Mouse (Mus musculus): ENCODE results near the gene Fkbp5. TPM values are rescaled to one million over a fixed set of nuclear protein-coding genes. Genes with fewer than 3 reads are reported as not detected.

Fkbp5 gene
- polyA plus RNA-seq, 1 experiment from 2014 or later = 36.5 TPM

DNA sequence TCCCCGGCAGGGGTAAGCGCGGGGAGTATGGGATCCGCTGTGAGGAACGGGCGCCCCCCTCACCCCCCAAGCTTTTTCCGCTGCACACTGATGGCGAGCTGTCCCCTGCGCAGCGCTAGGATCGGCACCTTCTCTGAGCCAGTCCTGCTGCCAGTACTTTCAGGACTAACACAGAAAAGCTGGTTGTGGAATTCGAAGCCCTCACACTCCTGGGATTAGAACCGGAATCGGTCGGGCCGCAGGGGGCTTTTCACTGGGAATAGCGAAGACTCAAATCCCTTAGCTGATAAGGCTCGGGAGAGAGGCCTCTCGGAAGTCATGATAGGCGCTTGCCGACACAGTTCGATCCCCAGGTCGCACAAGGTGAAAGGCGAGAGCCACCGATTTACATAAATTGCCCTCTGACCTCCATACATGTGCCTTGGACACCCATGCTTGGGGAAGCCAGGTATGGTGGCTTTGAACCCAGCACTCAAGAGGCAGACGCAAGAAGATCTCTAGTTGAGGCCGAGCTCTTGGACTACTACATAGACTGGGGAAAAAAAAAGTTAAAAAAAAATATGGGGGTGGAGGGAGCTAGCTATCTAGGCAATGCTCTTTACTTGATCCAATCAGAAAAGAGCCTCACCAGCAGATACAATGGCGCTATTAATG is 6.2 kb upstream of the Fkbp5 start:
- WGBS = 9% methylated on average over 28 of the region's 28 CpGs
- Histone ChIP-seq H3K27me3 (no peaks in the 10 kb centered on the region), H3K9ac (peak overlapping the region; percentile 35), H3K36me3 (no peaks in the 10 kb centered on the region), H3K27ac (replicated peaks) (peak overlapping the region; percentile 97), H3K4me3 (replicated peaks) (peak overlapping the region; percentile 72), H3K4me1 (peaks cover 44% of the 10 kb centered on the region), H3K9me3 (replicated peaks) (no peaks in the 10 kb centered on the region), H3K4me2 (replicated peaks) (peak overlapping the region; percentile 96)
- peak; percentile 2; the same call in 1 of the 2 replicates for ATAC-seq (ENCODE audit: insufficient number of reproducible peaks, low FRiP score, low TSS enrichment, low read depth)

DNA sequence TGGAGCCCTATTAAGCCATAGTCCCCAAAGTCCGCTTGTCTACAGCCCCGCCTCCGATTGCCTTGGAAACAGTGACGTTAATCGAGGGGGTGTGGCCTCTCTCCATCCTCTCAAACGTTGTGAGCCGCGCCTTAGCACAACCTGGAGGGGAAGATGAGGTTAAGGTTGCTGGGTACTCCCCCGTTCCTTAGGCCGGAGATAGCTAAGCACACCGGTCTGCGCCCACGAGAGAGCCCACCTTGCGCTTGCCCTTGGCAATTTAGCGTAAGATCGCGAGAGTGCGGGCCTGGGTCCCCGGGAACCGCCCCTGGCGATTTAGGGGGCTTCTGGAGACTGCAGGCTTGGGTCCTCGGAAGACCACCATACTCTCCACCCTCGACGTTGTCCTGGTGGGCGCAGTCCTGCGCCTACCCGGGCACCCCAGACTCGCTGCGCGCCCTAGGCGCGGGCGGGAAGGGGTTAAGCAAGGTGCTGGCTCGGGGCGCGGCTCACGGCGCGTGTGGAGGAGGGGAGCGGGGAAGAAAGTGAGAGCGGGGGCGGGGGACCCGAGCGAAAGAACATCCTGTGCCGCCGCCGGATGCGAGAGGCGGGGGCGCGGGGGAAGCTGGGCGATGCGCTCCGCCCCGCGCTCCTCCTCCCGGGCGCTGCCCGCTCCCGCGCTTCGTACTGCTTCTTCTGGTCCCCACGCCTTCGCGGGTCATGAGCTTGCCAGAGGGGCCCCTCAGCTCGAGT is 5.5 kb upstream of the Fkbp5 start:
- peak; percentile 78 for ATAC-seq (ENCODE audit: insufficient number of reproducible peaks, low FRiP score, low TSS enrichment, low read depth)
- under 1% methylated on average over 62 of the region's 66 CpGs for WGBS
- peak overlapping the region; percentile 72 for H3K4me3 ChIP-seq (replicated peaks)
- H3K9me3 ChIP-seq (replicated peaks) = no peaks in the 10 kb centered on the region
- peak overlapping the region; percentile 59 for H3K9ac ChIP-seq
- peak overlapping the region; percentile 96 for H3K4me2 ChIP-seq (replicated peaks)
- H3K4me1 ChIP-seq = peaks cover 49% of the 10 kb centered on the region
- no peaks in the 10 kb centered on the region for H3K27me3 ChIP-seq
- H3K36me3 ChIP-seq = no peaks in the 10 kb centered on the region
- H3K27ac ChIP-seq (replicated peaks) = peak overlapping the region; percentile 97

DNA sequence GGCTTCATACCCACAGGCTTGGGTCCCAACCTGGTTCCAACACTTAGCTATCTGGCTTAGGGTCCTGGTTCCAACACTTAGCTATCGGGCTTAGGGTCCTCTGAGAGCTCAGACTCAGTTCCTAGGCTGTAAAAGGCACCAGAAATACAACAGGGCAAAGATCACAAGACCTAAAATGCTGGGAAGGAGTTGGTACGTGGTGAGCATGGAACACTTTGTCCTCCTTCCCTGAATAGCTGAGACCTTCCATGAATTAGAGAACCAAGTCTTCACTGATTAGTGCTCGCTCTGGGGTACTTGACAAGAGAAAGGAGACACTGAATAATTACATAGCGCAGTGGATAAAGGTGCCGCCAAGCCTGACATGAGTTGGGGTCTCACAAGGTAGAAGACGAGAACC is 4.6 kb upstream of the Fkbp5 start:
- peak overlapping the region; percentile 96 for H3K4me2 ChIP-seq (replicated peaks)
- peak overlapping the region; percentile 72 for H3K4me3 ChIP-seq (replicated peaks)
- H3K27me3 ChIP-seq = no peaks in the 10 kb centered on the region
- no peaks in the 10 kb centered on the region for H3K36me3 ChIP-seq
- ATAC-seq (ENCODE audit: insufficient number of reproducible peaks, low FRiP score, low TSS enrichment, low read depth) = no peak
- peak overlapping the region; percentile 97 for H3K27ac ChIP-seq (replicated peaks)
- 45% methylated on average over 6 of the region's 6 CpGs for WGBS
- no peak overlapping the region for H3K9ac ChIP-seq
- peaks cover 51% of the 10 kb centered on the region for H3K4me1 ChIP-seq
- no peaks in the 10 kb centered on the region for H3K9me3 ChIP-seq (replicated peaks)

DNA sequence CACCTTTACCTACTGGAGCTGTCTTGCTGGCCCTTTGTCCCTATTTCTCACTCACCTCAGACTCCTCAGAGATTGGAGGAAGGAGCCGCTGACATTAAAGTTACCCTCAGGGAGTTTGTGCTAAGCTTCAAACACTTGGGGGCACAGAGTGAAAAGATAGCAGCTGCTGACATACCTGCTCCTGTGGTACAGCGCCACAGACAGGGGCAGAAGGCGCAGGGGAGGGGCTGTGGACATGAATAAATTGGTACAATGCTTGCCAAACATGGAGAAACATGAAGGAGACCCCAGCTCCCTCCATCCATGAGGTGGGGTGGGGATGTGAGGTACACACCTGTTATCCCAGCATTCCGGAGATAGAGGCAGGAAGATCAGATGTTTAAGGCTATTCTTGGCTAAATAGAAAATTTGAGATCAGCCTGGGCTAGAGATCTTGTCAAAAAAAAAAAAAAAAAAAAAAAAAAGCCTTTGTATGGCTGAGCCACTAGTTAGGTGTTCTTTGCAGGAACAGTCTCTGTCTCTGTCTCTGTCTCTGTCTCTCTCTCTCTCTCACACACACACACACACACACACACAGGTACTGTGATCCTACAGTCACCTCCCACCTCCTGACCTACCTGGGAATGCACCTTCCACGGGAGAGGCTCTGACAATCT is 3.9 kb upstream of the Fkbp5 start:
- Histone ChIP-seq H3K36me3 (no peaks in the 10 kb centered on the region), H3K27ac (replicated peaks) (no peak overlapping the region), H3K4me1 (peaks cover 56% of the 10 kb centered on the region), H3K27me3 (no peaks in the 10 kb centered on the region), H3K9me3 (replicated peaks) (no peaks in the 10 kb centered on the region), H3K4me3 (replicated peaks) (no peak overlapping the region), H3K9ac (no peak overlapping the region), H3K4me2 (replicated peaks) (peak overlapping the region; percentile 96; the same call in 1 of the 2 replicates)
- no peak for ATAC-seq (ENCODE audit: insufficient number of reproducible peaks, low FRiP score, low TSS enrichment, low read depth)
- WGBS = 49% methylated on average over 5 of the region's 5 CpGs

DNA sequence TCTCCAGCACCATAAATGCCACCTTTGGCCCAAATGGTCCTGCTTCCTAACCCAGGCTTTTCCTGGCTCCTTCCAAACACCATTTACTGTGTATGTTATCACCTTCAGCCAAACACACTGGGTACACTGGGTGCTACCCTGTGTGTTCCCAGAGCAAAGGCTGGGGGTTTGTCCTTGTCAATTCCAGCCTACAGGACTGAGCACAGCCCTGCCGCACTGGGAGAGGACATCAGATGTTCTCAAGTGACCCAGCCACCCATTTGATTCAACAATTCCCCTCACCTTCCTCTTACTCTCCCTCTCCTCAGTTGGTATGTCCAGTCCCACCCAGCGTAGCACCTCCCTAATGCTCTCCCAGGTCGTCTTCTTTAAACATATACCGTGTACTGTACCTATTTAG is 3.2 kb upstream of the Fkbp5 start:
- Histone ChIP-seq H3K4me1 (peaks cover 62% of the 10 kb centered on the region), H3K9ac (no peak overlapping the region), H3K36me3 (no peaks in the 10 kb centered on the region), H3K27ac (replicated peaks) (no peak overlapping the region), H3K27me3 (no peaks in the 10 kb centered on the region), H3K4me2 (replicated peaks) (no peak overlapping the region), H3K9me3 (replicated peaks) (no peaks in the 10 kb centered on the region), H3K4me3 (replicated peaks) (no peak overlapping the region)
- 73% methylated on average over 4 of the region's 4 CpGs for WGBS
- ATAC-seq (ENCODE audit: insufficient number of reproducible peaks, low FRiP score, low TSS enrichment, low read depth) = no peak

DNA sequence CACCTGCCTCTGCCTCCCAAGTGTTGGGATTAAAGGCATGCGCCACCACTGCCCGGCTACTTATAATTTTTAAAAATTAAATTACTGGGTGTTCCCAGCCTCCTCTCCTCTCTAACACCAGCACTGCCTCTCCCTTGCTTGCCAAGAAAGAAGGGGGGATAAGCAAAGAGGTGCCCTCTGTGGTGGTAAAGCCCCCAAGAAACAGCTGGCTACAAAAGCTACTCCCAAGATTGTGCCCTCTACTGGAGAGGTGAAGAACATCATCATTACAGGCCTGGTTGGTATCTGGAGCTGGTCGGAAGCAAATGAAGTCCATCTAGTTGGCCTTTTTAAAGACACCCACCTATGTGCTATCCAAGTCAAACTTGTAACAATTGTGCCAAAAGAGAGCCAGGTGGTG is 2.5 kb upstream of the Fkbp5 start:
- Histone ChIP-seq H3K27me3 (no peaks in the 10 kb centered on the region), H3K9ac (no peak overlapping the region), H3K4me2 (replicated peaks) (no peak overlapping the region), H3K9me3 (replicated peaks) (no peaks in the 10 kb centered on the region), H3K36me3 (no peaks in the 10 kb centered on the region), H3K4me1 (peaks cover 64% of the 10 kb centered on the region), H3K4me3 (replicated peaks) (no peak overlapping the region), H3K27ac (replicated peaks) (no peak overlapping the region)
- 91% methylated on average over 3 of the region's 3 CpGs for WGBS
- no peak for ATAC-seq (ENCODE audit: insufficient number of reproducible peaks, low FRiP score, low TSS enrichment, low read depth)

DNA sequence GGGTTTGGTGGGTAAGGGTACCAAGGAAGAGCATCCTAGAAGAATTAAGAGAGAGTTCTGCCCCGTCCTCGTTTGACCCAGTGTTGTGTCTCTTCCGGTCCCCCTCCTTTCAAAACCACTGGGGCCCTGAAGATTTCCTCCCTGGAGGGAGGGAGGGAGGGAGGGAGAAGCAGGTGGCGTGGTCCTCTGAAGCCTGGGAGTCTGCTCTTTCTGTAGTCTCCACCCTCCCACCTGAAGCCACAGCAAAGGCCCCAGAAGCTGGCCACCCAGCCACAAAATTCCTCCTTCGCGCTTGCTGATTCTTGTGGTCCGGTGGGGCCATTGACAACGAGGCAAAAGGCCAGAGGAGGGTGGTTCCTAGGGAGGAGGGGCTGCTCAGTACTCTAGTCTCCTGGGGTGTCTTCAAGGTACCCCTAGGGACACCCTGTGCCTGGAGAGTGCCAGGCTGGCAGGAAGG is 1.3 kb upstream of the Fkbp5 start:
- H3K9me3 ChIP-seq (replicated peaks) = no peaks in the 10 kb centered on the region
- peak overlapping the region; percentile 91 for H3K4me2 ChIP-seq (replicated peaks)
- no peak overlapping the region for H3K9ac ChIP-seq
- no peaks in the 10 kb centered on the region for H3K27me3 ChIP-seq
- H3K4me3 ChIP-seq (replicated peaks) = peak overlapping the region; percentile 48
- WGBS = 17% methylated on average over 8 of the region's 8 CpGs
- H3K4me1 ChIP-seq = peaks cover 53% of the 10 kb centered on the region
- no peaks in the 10 kb centered on the region for H3K36me3 ChIP-seq
- ATAC-seq (ENCODE audit: insufficient number of reproducible peaks, low FRiP score, low TSS enrichment, low read depth) = no peak
- peak overlapping the region; percentile 92 for H3K27ac ChIP-seq (replicated peaks)

DNA sequence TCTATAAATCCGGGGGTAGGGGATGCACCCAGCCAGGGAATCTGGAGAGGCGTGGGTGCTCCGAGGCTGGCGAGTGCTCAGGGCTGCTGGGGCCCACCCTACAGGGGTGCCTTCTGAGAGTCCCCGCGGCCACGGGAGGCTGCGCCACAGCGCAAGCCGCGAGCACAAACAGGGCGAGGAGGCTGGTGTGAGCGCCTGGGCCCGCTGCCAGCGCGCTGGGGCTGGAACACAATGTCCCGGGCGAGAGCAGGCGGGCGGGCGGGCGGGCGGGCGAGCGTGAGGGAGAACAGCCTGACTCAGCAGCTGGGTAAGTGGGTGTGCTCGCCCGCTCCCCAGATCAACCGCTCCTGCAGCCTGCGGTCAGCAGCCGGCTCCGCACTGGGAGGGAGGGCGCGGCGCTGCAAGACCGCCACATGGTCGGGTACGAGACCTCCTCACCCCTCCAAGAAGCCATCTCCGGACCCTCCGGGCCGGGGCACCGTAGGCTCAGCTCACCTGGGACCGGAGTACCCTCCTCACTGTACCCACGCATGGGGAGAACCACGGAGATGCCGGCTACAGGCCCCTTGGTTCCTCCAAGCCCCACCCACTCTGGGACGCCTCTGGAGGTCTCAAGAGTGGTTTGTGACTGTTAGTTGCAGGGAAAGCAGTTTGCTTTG is 758 bp upstream of the Fkbp5 start:
- H3K9me3 ChIP-seq (replicated peaks) = no peaks in the 10 kb centered on the region
- H3K4me3 ChIP-seq (replicated peaks) = peak overlapping the region; percentile 48
- H3K36me3 ChIP-seq = no peaks in the 10 kb centered on the region
- peak overlapping the region; percentile 92 for H3K27ac ChIP-seq (replicated peaks)
- no peaks in the 10 kb centered on the region for H3K27me3 ChIP-seq
- 2% methylated on average over 45 of the region's 46 CpGs for WGBS
- H3K4me2 ChIP-seq (replicated peaks) = peak overlapping the region; percentile 91
- peak; percentile 74 for ATAC-seq (ENCODE audit: insufficient number of reproducible peaks, low FRiP score, low TSS enrichment, low read depth)
- H3K4me1 ChIP-seq = peaks cover 48% of the 10 kb centered on the region
- H3K9ac ChIP-seq = peak overlapping the region; percentile 26

DNA sequence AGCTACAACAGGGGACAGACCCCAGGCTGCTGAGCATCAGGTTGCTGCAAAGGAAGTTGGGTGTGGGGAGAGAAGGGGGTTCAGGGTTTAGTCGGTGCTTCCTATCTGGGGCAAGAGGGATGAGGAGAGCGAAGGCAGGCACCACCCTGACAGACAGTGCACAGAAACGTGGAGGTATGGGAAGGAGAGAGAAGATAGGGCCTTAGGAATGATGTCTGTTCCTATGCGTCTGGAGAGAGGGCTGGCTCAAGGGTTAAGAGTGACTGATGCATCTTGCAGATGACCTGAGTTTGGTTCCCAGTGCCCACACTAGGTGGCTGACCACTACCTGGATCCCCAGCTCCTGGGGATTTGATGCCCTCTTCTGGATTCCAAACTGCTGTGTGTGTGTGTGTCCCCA is 446 bp downstream of the Fkbp5 start:
- peak overlapping the region; percentile 91 for H3K4me2 ChIP-seq (replicated peaks)
- peaks cover 45% of the 10 kb centered on the region for H3K4me1 ChIP-seq
- H3K36me3 ChIP-seq = no peaks in the 10 kb centered on the region
- peak overlapping the region; percentile 48 for H3K4me3 ChIP-seq (replicated peaks)
- peak overlapping the region; percentile 92 for H3K27ac ChIP-seq (replicated peaks)
- H3K9ac ChIP-seq = no peak overlapping the region
- WGBS = 56% methylated on average over 4 of the region's 4 CpGs
- no peaks in the 10 kb centered on the region for H3K9me3 ChIP-seq (replicated peaks)
- H3K27me3 ChIP-seq = no peaks in the 10 kb centered on the region
- ATAC-seq (ENCODE audit: insufficient number of reproducible peaks, low FRiP score, low TSS enrichment, low read depth) = no peak

DNA sequence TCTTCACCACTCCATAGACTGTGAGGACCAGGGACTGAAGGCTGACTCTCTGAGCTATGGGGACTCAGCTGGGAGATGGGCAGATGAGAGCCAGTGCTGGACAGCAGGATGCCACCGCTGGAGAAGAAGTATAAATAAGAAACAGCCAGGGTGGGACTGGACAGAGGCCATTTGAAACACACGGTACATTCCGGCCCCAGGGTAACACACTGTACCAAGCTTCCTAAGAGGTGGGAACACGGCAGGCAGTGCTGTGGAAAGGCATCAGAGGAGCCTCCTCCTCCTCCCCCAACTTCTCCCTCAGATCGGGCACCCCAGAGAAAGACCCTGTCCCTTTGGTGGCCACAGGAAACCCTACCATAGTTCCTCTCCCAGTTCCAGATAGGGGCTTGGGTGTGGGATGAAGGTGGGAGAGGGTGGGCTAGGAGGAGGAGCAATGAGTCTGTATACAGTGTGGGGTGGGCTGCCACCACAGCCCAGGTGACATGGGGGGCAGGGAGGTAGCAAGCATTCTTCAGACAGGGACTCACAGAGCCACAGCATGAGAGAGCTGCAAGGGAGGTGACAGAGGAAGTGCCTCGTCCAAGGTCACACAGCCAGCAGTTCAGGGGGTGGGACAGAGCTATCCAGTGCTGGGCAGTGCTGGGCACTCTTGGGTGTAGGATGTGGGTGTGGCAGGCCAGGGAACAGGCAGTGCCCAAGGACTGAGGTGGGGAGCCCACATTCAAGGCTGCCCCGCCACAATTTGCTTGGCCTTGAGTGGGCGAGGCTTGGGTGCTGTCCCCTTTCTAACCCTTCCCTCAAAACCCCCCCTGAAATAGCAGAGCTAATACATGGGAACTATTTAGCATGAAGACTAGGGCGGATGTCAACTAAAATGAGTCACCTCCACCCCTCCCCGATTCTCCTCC is 1.6 kb downstream of the Fkbp5 start:
- H3K27ac ChIP-seq (replicated peaks) = no peak overlapping the region
- ATAC-seq (ENCODE audit: insufficient number of reproducible peaks, low FRiP score, low TSS enrichment, low read depth) = no peak
- no peak overlapping the region for H3K4me2 ChIP-seq (replicated peaks)
- no peak overlapping the region for H3K9ac ChIP-seq
- no peak overlapping the region for H3K4me3 ChIP-seq (replicated peaks)
- WGBS = 53% methylated on average over 10 of the region's 10 CpGs
- no peaks in the 10 kb centered on the region for H3K27me3 ChIP-seq
- H3K4me1 ChIP-seq = peaks cover 47% of the 10 kb centered on the region
- no peaks in the 10 kb centered on the region for H3K9me3 ChIP-seq (replicated peaks)
- no peaks in the 10 kb centered on the region for H3K36me3 ChIP-seq
